Mouse (Mus musculus): ENCODE results near the gene Tmco1. TPM values are rescaled to one million over a fixed set of nuclear protein-coding genes. Genes with fewer than 3 reads are reported as not detected.
"Not testable (repeated sequence)": the region's sequence is repeated elsewhere in the genome, so short reads cannot be mapped to it uniquely, and the experiment has no call there.

Tmco1 gene
- polyA plus RNA-seq, 1 experiment from 2014 or later, result 72.0 TPM

GRCm38 (mm10) chr1:167342831-167343230, 34.7 kb downstream of the Tmco1 start:
- Histone ChIP-seq H3K36me3 (replicated peaks; ENCODE audit: control insufficient read depth, insufficient read depth) (no peaks in the 10 kb centered on the region), H3K9ac (no peak overlapping the region), H3K4me1 (replicated peaks; ENCODE audit: control insufficient read depth, insufficient read depth, low read length) (0 out of 2 replicates have a peak, but pooled peaks cover 4% of the 10 kb centered on the region), H3K27ac (no peak overlapping the region), H3K4me3 (replicated peaks; ENCODE audit: low read length) (no peak overlapping the region), H3K9me3 (ENCODE audit: control insufficient read depth, low read length) (no peaks in the 10 kb centered on the region), H3K4me2 (replicated peaks) (no peak overlapping the region), H3K27me3 (ENCODE audit: control insufficient read depth, insufficient read depth, low read length) (peaks cover 4% of the 10 kb centered on the region)
- WGBS, result 88% methylated on average over 10 of the region's 10 CpGs
- ATAC-seq (ENCODE audit: low FRiP score), result no peak
- DNase-seq (ENCODE audit: low spot score), result no peak

- not testable (repeated sequence) for H3K36me3 ChIP-seq (replicated peaks; ENCODE audit: control insufficient read depth, insufficient read depth); H3K9me3 ChIP-seq (ENCODE audit: control insufficient read depth, low read length); H3K9ac ChIP-seq; DNase-seq (ENCODE audit: low spot score); H3K4me2 ChIP-seq (replicated peaks); ATAC-seq (ENCODE audit: low FRiP score); H3K27me3 ChIP-seq (ENCODE audit: control insufficient read depth, insufficient read depth, low read length); H3K4me1 ChIP-seq (replicated peaks; ENCODE audit: control insufficient read depth, insufficient read depth, low read length); H3K4me3 ChIP-seq (replicated peaks; ENCODE audit: low read length); H3K27ac ChIP-seq
- 93% methylated on average over 10 of the region's 10 CpGs for WGBS
These were observed 37.9 kb downstream of the Tmco1 start for GRCm38 (mm10) chr1:167345994-167346520.

- H3K9me3 ChIP-seq (ENCODE audit: control insufficient read depth, low read length); H3K4me1 ChIP-seq (replicated peaks; ENCODE audit: control insufficient read depth, insufficient read depth, low read length); H3K4me3 ChIP-seq (replicated peaks; ENCODE audit: low read length); H3K27me3 ChIP-seq (ENCODE audit: control insufficient read depth, insufficient read depth, low read length); H3K9ac ChIP-seq; ATAC-seq (ENCODE audit: low FRiP score); DNase-seq (ENCODE audit: low spot score); H3K36me3 ChIP-seq (replicated peaks; ENCODE audit: control insufficient read depth, insufficient read depth): not testable (repeated sequence)
- Histone ChIP-seq H3K27ac (peak overlapping the region; percentile 86; the same call in 1 of the 2 replicates), H3K4me2 (replicated peaks) (peak overlapping the region; percentile 83)
- 56% methylated on average over 3 of the region's 3 CpGs for WGBS
These were observed 41.0 kb downstream of the Tmco1 start for GRCm38 (mm10) chr1:167349206-167349605.

- peak within 1 kb of the TSS; percentile 86 for H3K27ac ChIP-seq
- no peaks in the 10 kb centered on the region for H3K4me1 ChIP-seq (replicated peaks; ENCODE audit: control insufficient read depth, insufficient read depth, low read length)
- DNase-seq (ENCODE audit: low spot score) (peak; percentile 83), ATAC-seq (ENCODE audit: low FRiP score) (peak; percentile 98)
- 1% methylated on average over 55 of the region's 55 CpGs for WGBS
- no peaks in the 10 kb centered on the region for H3K27me3 ChIP-seq (ENCODE audit: control insufficient read depth, insufficient read depth, low read length)
- H3K4me2 ChIP-seq (replicated peaks), result peak within 1 kb of the TSS; percentile 83
- H3K36me3 ChIP-seq (replicated peaks; ENCODE audit: control insufficient read depth, insufficient read depth), result peaks cover 9% of the 10 kb centered on the region
- peak within 1 kb of the TSS; percentile 72 for H3K9ac ChIP-seq
- no peaks in the 10 kb centered on the region for H3K9me3 ChIP-seq (ENCODE audit: control insufficient read depth, low read length)
- H3K4me3 ChIP-seq (replicated peaks; ENCODE audit: low read length), result peak within 1 kb of the TSS; percentile 63
These were observed 41.8 kb downstream of the Tmco1 start, which contains the start of gene Aldh9a1 for GRCm38 (mm10) chr1:167349815-167350596. Gene Aldh9a1, plus strand, starts transcription at chr1:167349991.

GRCm38 (mm10) chr1:167350597-167351415, 42.6 kb downstream of the Tmco1 start:
- no peak for DNase-seq (ENCODE audit: low spot score)

GRCm38 (mm10) chr1:167352403-167352802, 44.2 kb downstream of the Tmco1 start:
- Histone ChIP-seq H3K4me2 (replicated peaks) (no peak overlapping the region), H3K4me1 (replicated peaks; ENCODE audit: control insufficient read depth, insufficient read depth, low read length) (no peaks in the 10 kb centered on the region), H3K9me3 (ENCODE audit: control insufficient read depth, low read length) (no peaks in the 10 kb centered on the region), H3K36me3 (replicated peaks; ENCODE audit: control insufficient read depth, insufficient read depth) (peaks cover 33% of the 10 kb centered on the region), H3K4me3 (replicated peaks; ENCODE audit: low read length) (no peak overlapping the region), H3K9ac (no peak overlapping the region), H3K27me3 (ENCODE audit: control insufficient read depth, insufficient read depth, low read length) (no peaks in the 10 kb centered on the region), H3K27ac (no peak overlapping the region)
- WGBS, result 94% methylated on average over 14 of the region's 14 CpGs
- no peak for DNase-seq (ENCODE audit: low spot score)
- no peak for ATAC-seq (ENCODE audit: low FRiP score)

More at GRCm38 (mm10) chr1:167350597-167351415, 42.6 kb downstream of the Tmco1 start:
- 36% methylated on average over 13 of the region's 13 CpGs for WGBS
- Histone ChIP-seq H3K4me1 (replicated peaks; ENCODE audit: control insufficient read depth, insufficient read depth, low read length) (no peaks in the 10 kb centered on the region), H3K9ac (peak overlapping the region; percentile 72), H3K4me3 (replicated peaks; ENCODE audit: low read length) (peak overlapping the region; percentile 63), H3K27ac (peak overlapping the region; percentile 86), H3K4me2 (replicated peaks) (peak overlapping the region; percentile 83), H3K36me3 (replicated peaks; ENCODE audit: control insufficient read depth, insufficient read depth) (peaks cover 17% of the 10 kb centered on the region), H3K27me3 (ENCODE audit: control insufficient read depth, insufficient read depth, low read length) (no peaks in the 10 kb centered on the region), H3K9me3 (ENCODE audit: control insufficient read depth, low read length) (no peaks in the 10 kb centered on the region)
- ATAC-seq (ENCODE audit: low FRiP score), result no peak

- no peak for ATAC-seq (ENCODE audit: low FRiP score)
- DNase-seq (ENCODE audit: low spot score), result no peak
- Histone ChIP-seq H3K27me3 (ENCODE audit: control insufficient read depth, insufficient read depth, low read length) (no peaks in the 10 kb centered on the region), H3K4me1 (replicated peaks; ENCODE audit: control insufficient read depth, insufficient read depth, low read length) (no peaks in the 10 kb centered on the region), H3K27ac (no peak overlapping the region), H3K9me3 (ENCODE audit: control insufficient read depth, low read length) (no peaks in the 10 kb centered on the region), H3K36me3 (replicated peaks; ENCODE audit: control insufficient read depth, insufficient read depth) (peaks cover 56% of the 10 kb centered on the region), H3K9ac (no peak overlapping the region), H3K4me2 (replicated peaks) (no peak overlapping the region), H3K4me3 (replicated peaks; ENCODE audit: low read length) (no peak overlapping the region)
- WGBS, result 96% methylated on average over 9 of the region's 9 CpGs
These were observed 49.2 kb downstream of the Tmco1 start for GRCm38 (mm10) chr1:167357387-167357786.

GRCm38 (mm10) chr1:167358731-167359130, 50.6 kb downstream of the Tmco1 start:
- no peak overlapping the region for H3K4me3 ChIP-seq (replicated peaks; ENCODE audit: low read length)
- H3K4me1 ChIP-seq (replicated peaks; ENCODE audit: control insufficient read depth, insufficient read depth, low read length), result no peaks in the 10 kb centered on the region
- no peaks in the 10 kb centered on the region for H3K9me3 ChIP-seq (ENCODE audit: control insufficient read depth, low read length)
- no peak overlapping the region for H3K27ac ChIP-seq
- no peak overlapping the region for H3K9ac ChIP-seq
- ATAC-seq (ENCODE audit: low FRiP score), result no peak
- 84% methylated on average over 9 of the region's 9 CpGs for WGBS
- DNase-seq (ENCODE audit: low spot score), result no peak
- peaks cover 60% of the 10 kb centered on the region for H3K36me3 ChIP-seq (replicated peaks; ENCODE audit: control insufficient read depth, insufficient read depth)
- no peaks in the 10 kb centered on the region for H3K27me3 ChIP-seq (ENCODE audit: control insufficient read depth, insufficient read depth, low read length)
- no peak overlapping the region for H3K4me2 ChIP-seq (replicated peaks)

- H3K27me3 ChIP-seq (ENCODE audit: control insufficient read depth, insufficient read depth, low read length), result no peaks in the 10 kb centered on the region
- no peak overlapping the region for H3K4me2 ChIP-seq (replicated peaks)
- no peak overlapping the region for H3K4me3 ChIP-seq (replicated peaks; ENCODE audit: low read length)
- DNase-seq (ENCODE audit: low spot score) (no peak), ATAC-seq (ENCODE audit: low FRiP score) (no peak)
- H3K36me3 ChIP-seq (replicated peaks; ENCODE audit: control insufficient read depth, insufficient read depth), result peaks cover 48% of the 10 kb centered on the region
- H3K27ac ChIP-seq, result no peak overlapping the region
- 46% methylated on average over 4 of the region's 4 CpGs for WGBS
- no peaks in the 10 kb centered on the region for H3K4me1 ChIP-seq (replicated peaks; ENCODE audit: control insufficient read depth, insufficient read depth, low read length)
- no peak overlapping the region for H3K9ac ChIP-seq
- no peaks in the 10 kb centered on the region for H3K9me3 ChIP-seq (ENCODE audit: control insufficient read depth, low read length)
These were observed 52.1 kb downstream of the Tmco1 start for GRCm38 (mm10) chr1:167360268-167360667.
